Mouse (Mus musculus) CH12F3 (cell line): ENCODE results near the gene Naip2.

Experiments
- in situ Hi-C: fragments of 300-500 bp; cut with MboI; formaldehyde crosslinking; loops from 2 replicates; pipeline ENCODE4 v1.14.3; 2020; ENCODE audit warnings: low sequenced_read_pairs

Naip2 gene

DNA sequence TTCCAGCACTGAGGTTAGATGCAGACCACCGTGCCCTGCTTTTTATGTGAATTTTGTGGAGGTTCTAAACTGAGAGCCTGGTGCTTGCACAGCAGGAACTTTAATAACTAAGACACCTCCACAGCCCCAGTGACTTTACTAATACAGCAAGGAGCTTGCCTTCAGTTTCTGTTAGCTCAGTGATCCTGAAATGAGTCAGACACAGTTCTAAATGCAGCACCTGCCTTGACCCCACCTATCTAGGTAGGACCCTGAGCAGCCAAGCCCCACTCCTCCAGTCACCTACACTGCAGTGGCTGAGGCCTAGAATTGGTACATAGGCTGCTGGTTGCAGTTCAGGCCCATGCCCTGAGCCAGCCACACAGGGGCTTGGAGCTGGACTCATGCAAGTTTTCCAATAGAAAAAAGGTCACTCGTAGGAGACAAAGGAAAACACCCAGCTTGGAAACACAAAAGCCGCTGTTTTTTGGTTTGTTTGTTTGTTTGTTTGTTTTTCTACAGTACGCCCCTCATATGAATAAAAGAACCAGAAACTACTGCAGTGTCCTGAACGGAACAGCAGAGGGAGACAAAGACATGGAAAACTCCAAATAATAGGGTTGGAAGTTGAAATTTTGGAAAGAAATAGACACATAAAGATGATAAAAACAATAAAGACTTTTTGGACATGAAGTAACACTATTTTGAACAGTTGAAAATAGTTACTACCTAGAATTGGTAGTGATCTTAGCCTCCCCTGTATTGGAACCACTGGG is 89.5 kb downstream of the Naip2 start:
- in situ Hi-C loops, result loop anchor here (10.0 kb wide), 1 partner anchor 302 kb away; no protein-coding TSS in a partner anchor

GRCm38 (mm10) chr13:100107652-100108472 is 94.0 kb downstream of the Naip2 start, which contains the start of gene Serf1:
Gene Serf1 (plus strand): TSS chr13:100108012.
- in situ Hi-C loops, result no loop called here

GRCm38 (mm10) chr13:100103748-100104254 is 98.1 kb downstream of the Naip2 start, which contains the start of gene Bdp1:
Gene Bdp1 (minus strand): TSS chr13:100104070.
- in situ Hi-C loops, result no loop called here

- in situ Hi-C loops, result no loop called here
Observed at GRCm38 (mm10) chr13:100103052-100103658, 98.7 kb downstream of the Naip2 start.

- in situ Hi-C loops, result no loop called here
Observed at GRCm38 (mm10) chr13:100098808-100099207, 103.1 kb downstream of the Naip2 start.
